Mouse (Mus musculus): Measurements from ENCODE around the gene Stx8. TPM values are rescaled to one million over a fixed set of nuclear protein-coding genes. Genes with fewer than 3 reads are reported as not detected.

Gene Stx8
- polyA plus RNA-seq (2014; fragmentation: Nextera tagmentation; extraction: Ambion mirVana): 51.7 and 59.4 TPM in 2 replicates

DNA sequence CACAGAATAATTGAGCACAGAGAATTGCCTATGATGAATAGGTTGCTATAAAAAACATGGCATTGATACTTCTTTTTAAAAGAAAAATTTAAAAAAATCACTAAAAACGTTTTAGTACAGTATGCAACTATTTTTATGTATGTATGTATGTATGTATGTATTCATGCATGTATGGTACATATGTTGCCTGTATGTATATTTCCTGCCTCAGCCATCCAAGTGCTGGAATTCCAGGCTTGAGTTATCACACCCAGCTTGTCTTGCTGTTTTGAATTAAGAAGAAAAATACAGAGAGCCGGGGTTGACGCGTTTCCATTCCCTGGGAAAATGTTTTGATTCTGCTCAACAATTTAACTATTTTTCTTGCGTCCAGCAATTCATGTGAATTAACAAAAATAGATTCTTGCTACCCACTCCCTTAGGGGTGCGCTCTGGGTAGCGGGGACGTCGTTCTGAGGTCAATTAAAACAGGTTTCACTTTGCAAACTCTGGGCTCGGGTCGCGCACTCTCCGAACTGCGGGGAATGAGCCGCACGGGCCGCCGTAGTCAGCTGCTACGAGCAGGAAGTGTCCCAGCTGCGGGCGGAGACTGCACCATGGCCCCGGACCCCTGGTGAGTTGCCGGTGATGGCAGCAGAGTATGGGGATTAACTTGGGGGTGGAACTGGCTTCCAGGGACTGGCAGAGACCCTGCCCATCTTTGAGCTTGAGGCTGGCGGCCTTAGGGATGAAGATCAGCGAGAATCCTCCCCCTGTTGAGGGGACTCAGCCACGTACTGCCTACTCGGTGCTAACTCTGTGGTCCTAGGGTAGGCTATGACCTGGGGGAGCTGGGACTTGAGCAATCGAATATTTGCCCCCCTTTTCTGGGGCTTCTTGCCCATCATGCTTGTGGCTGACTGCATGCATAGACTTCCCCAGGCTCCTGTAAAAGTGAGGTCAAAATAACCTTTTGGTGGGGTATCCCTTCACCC, at the start of gene Stx8:
TSS of gene Stx8 (plus strand) at position 289 of the 974 bp plus-strand sequence.
- under 1% methylated on average over 28 of the region's 28 CpGs for WGBS

DNA sequence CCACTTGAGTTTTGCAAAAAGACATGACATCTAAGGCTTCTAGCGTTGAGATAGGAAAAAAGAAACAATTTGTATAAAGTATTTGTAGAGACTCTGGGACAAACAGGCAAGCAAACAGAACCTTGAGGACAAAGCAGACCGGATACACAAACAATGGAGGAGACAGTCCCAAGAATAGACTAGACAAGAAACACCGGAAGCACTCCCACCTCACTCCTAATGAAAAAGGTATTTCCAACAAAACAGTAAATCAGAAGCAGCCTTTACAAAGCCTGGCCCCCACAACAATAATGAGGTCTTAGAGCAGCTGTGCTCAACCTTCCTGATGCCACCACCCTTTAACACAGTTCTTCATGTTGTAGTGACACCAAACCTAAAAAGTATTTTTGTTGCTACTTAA, 48.9 kb upstream of the Stx8 start:
- no peak for ATAC-seq (ENCODE audit: low FRiP score, low TSS enrichment)
- Histone ChIP-seq H3K27me3 (ENCODE audit: control insufficient read depth, insufficient read depth, low read length) (0 out of 2 replicates have a peak, but pooled peaks cover 14% of the 10 kb centered on the region), H3K9me3 (ENCODE audit: control insufficient read depth, low read length) (no peaks in the 10 kb centered on the region), H3K36me3 (ENCODE audit: control insufficient read depth, insufficient read depth, low read length) (no peaks in the 10 kb centered on the region), H3K4me1 (ENCODE audit: control insufficient read depth, insufficient read depth, low read length) (no peaks in the 10 kb centered on the region), H3K9ac (ENCODE audit: low read depth, low read length) (no peak overlapping the region), H3K4me3 (ENCODE audit: low read length) (no peak overlapping the region), H3K4me2 (replicated peaks; ENCODE audit: low read depth, low read length) (no peak overlapping the region), H3K27ac (ENCODE audit: low read depth, low read length) (no peak overlapping the region)
- 76% methylated on average over 3 of the region's 3 CpGs for WGBS

More for the DNA sequence above, at the start of gene Stx8:
- Histone ChIP-seq H3K9ac (ENCODE audit: low read depth, low read length) (peak within 1 kb of the TSS; percentile 79), H3K27me3 (ENCODE audit: control insufficient read depth, insufficient read depth, low read length) (no peaks in the 10 kb centered on the region), H3K36me3 (ENCODE audit: control insufficient read depth, insufficient read depth, low read length) (no peaks in the 10 kb centered on the region), H3K27ac (ENCODE audit: low read depth, low read length) (no peak within 1 kb of the TSS), H3K9me3 (ENCODE audit: control insufficient read depth, low read length) (no peaks in the 10 kb centered on the region), H3K4me3 (ENCODE audit: low read length) (peak within 1 kb of the TSS; percentile 83), H3K4me2 (replicated peaks; ENCODE audit: low read depth, low read length) (peak within 1 kb of the TSS; percentile 58), H3K4me1 (ENCODE audit: control insufficient read depth, insufficient read depth, low read length) (peaks cover 5% of the 10 kb centered on the region)
- peak; percentile 84 for ATAC-seq (ENCODE audit: low FRiP score, low TSS enrichment)

DNA sequence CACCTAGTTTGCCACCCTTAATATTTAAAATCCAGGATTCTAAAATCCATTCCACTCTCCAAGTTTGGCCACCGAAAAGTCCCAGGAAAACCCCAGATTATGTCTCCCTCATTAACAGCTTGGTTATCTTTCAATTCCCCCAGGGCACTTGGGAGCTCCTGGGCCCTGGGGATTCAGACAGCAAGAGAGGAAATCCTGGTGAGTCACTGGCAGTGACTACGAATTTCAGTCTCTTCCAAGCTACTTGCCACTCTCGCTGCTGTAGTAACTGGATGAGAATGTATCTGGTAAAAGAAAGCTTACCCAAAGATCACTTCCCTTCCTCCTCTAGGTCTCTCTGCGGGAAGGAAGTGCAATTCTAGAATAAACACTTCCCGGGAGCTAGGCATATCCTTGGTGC, 46.4 kb upstream of the Stx8 start:
- H3K27me3 ChIP-seq (ENCODE audit: control insufficient read depth, insufficient read depth, low read length): 0 out of 2 replicates have a peak, but pooled peaks cover 14% of the 10 kb centered on the region
- no peak overlapping the region for H3K4me3 ChIP-seq (ENCODE audit: low read length)
- no peak for ATAC-seq (ENCODE audit: low FRiP score, low TSS enrichment)
- no peaks in the 10 kb centered on the region for H3K9me3 ChIP-seq (ENCODE audit: control insufficient read depth, low read length)
- 78% methylated on average over 5 of the region's 5 CpGs for WGBS
- no peak overlapping the region for H3K4me2 ChIP-seq (replicated peaks; ENCODE audit: low read depth, low read length)
- H3K36me3 ChIP-seq (ENCODE audit: control insufficient read depth, insufficient read depth, low read length): no peaks in the 10 kb centered on the region
- no peak overlapping the region for H3K9ac ChIP-seq (ENCODE audit: low read depth, low read length)
- H3K4me1 ChIP-seq (ENCODE audit: control insufficient read depth, insufficient read depth, low read length): no peaks in the 10 kb centered on the region
- H3K27ac ChIP-seq (ENCODE audit: low read depth, low read length): no peak overlapping the region

DNA sequence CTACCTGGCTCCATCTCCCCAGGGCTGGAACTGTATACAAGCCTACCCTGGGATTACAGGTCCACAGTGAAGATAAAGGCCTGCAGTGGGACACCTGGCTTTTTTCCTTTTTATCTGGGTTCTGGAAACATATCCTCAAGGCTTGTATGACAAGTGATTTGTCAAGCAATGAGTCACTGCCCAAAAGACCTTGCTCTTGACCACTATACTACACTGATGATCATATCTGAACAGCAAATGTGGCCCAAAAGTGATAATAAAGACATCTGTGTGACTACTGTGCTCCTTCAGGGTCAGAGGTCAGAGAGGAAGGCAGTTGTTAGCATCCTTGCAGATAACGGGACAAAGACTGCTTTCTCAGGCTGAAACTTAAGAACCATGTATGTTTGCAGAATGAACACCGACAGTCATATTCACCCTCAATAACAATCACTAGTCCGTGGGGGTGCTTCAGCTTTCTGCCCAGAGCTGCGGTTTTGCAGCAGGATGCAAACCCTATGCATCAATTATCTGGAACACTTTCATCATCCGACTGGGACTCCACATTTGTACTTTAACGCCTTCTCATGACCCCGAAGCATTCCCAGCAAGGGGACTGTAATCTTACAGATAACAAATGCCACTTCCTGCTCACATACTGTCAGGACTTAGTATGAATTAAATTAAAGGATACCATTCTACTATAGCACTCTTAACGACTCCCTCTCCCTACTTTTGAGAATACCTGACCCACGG, 45.6 kb upstream of the Stx8 start:
- Histone ChIP-seq H3K36me3 (ENCODE audit: control insufficient read depth, insufficient read depth, low read length) (no peaks in the 10 kb centered on the region), H3K9me3 (ENCODE audit: control insufficient read depth, low read length) (no peaks in the 10 kb centered on the region), H3K4me1 (ENCODE audit: control insufficient read depth, insufficient read depth, low read length) (no peaks in the 10 kb centered on the region), H3K27ac (ENCODE audit: low read depth, low read length) (no peak overlapping the region), H3K9ac (ENCODE audit: low read depth, low read length) (peak overlapping the region; percentile 67; the same call in 1 of the 2 replicates), H3K27me3 (ENCODE audit: control insufficient read depth, insufficient read depth, low read length) (0 out of 2 replicates have a peak, but pooled peaks cover 14% of the 10 kb centered on the region), H3K4me2 (replicated peaks; ENCODE audit: low read depth, low read length) (peak overlapping the region; percentile 87), H3K4me3 (ENCODE audit: low read length) (peak overlapping the region; percentile 66)
- WGBS: 42% methylated on average over 9 of the region's 9 CpGs
- no peak for ATAC-seq (ENCODE audit: low FRiP score, low TSS enrichment)

DNA sequence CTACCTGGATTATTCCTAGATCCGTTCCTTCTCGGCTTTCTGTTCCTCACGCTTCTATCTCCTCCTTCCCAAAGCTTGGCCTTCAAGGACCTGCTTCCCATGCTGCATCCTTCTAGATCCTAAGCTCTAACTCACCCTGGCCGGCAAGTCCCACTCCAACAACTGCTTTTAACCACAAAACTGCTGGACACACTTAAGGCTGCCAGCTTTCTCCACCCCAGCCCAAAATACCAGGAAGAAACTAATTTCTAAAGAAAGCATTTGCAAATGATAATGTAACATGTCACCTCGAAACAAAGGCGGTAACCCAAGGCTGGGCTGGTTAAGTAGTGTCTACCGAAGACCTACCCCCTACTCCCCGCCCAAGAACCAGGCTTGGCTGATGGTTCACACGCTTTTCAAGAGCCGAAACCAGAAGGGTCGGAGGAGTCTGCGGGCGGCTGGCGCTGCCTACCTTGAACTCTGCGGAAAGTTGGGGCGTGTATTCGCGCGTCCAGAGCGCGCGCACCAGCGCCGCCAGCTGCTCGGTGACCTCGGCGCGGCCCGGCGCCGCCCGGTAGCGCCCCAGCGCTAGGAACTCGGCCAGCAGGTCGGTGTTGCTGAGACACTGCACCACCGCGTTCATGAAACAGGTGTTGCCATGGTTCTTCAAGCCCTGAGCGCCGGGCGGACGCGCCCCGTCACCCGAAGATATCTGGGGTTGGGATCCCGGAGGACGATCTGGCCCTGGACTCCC, 44.7 kb upstream of the Stx8 start:
- peak; percentile 51 for ATAC-seq (ENCODE audit: low FRiP score, low TSS enrichment)
- 2% methylated on average over 47 of the region's 47 CpGs for WGBS

DNA sequence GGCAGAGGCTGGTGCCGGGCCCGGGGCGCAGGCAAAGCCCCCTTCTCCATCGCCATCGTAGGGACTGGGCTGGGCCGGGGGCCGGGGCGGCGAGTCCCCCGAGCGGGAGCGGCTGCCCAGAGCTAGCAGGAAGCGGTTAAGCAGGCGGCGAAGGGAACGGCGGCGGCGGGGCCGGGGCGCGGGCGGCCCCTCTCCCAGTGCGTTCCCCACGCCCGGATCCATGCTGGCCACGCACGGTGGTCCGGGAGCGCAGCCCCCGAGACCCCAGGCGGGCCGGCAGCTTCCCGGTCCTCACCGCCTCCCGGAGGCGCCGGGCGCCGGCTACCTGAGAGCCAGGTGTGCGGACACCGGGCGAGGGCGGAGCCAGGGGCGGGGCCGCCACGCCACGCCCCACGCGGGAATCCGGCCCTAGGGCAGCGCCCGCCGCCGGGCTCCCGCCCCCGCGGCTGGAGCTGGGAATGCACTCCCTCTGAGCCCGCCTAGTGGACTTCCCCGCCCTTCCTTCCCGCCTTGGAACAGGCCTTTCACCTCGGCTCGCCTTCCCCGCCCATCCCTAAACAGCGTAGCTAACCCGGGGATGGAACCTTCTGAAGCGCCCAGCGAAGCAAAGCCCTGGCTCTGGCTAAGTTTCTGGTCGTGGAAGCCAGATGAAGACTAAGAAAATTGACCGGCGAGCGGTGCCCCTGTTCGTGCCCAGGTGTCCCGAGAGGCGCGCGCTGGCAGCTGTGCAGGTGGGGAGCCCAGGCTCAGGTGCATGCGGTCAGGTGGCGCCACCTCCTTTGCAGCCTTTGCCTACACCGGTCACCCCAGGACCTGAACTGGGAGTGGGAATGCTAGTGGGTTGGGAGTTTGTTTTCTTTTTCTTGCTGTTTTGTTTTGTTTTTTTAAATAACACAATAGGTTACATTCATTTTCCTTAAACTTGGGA, 43.9 kb upstream of the Stx8 start, which contains the start of gene Usp43:
TSS of gene Usp43 (minus strand) at position 327 of the 928 bp plus-strand sequence.
- under 1% methylated on average over 57 of the region's 80 CpGs for WGBS
- ATAC-seq (ENCODE audit: low FRiP score, low TSS enrichment): peak; percentile 85
- Histone ChIP-seq H3K36me3 (ENCODE audit: control insufficient read depth, insufficient read depth, low read length) (no peaks in the 10 kb centered on the region), H3K27ac (ENCODE audit: low read depth, low read length) (peak within 1 kb of the TSS; percentile 82), H3K4me1 (ENCODE audit: control insufficient read depth, insufficient read depth, low read length) (no peaks in the 10 kb centered on the region), H3K4me2 (replicated peaks; ENCODE audit: low read depth, low read length) (peak within 1 kb of the TSS; percentile 87), H3K9ac (ENCODE audit: low read depth, low read length) (peak within 1 kb of the TSS; percentile 67), H3K4me3 (ENCODE audit: low read length) (peak within 1 kb of the TSS; percentile 66), H3K9me3 (ENCODE audit: control insufficient read depth, low read length) (no peaks in the 10 kb centered on the region), H3K27me3 (ENCODE audit: control insufficient read depth, insufficient read depth, low read length) (0 out of 2 replicates have a peak, but pooled peaks cover 14% of the 10 kb centered on the region)

More for the DNA sequence above, 44.7 kb upstream of the Stx8 start:
- Histone ChIP-seq H3K27ac (ENCODE audit: low read depth, low read length) (peak overlapping the region; percentile 71), H3K4me3 (ENCODE audit: low read length) (peak overlapping the region; percentile 66), H3K9ac (ENCODE audit: low read depth, low read length) (peak overlapping the region; percentile 67), H3K4me2 (replicated peaks; ENCODE audit: low read depth, low read length) (peak overlapping the region; percentile 87), H3K9me3 (ENCODE audit: control insufficient read depth, low read length) (no peaks in the 10 kb centered on the region), H3K27me3 (ENCODE audit: control insufficient read depth, insufficient read depth, low read length) (0 out of 2 replicates have a peak, but pooled peaks cover 14% of the 10 kb centered on the region), H3K4me1 (ENCODE audit: control insufficient read depth, insufficient read depth, low read length) (no peaks in the 10 kb centered on the region), H3K36me3 (ENCODE audit: control insufficient read depth, insufficient read depth, low read length) (no peaks in the 10 kb centered on the region)

DNA sequence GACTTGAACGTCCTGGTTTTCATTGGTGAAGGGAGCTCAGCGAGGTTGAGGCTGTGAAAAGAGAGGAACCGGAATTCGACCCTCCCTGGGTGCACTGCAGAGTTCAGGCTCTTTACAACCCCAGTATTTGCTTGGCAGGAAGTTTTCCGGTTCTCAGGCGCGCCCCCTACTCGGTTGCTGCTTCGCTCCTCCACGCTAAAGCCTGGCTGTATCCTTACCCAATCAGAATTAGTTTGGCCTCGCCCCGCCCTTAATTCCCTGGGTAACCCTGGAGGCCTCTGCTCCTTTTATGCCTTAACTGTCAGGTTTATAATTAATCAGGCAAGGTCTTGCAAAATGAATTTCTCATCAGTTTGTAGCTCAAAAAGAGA, 43.3 kb upstream of the Stx8 start:
- under 1% methylated on average over 12 of the region's 12 CpGs for WGBS
- peak; percentile 72 for ATAC-seq (ENCODE audit: low FRiP score, low TSS enrichment)
- Histone ChIP-seq H3K4me2 (replicated peaks; ENCODE audit: low read depth, low read length) (peak overlapping the region; percentile 87), H3K36me3 (ENCODE audit: control insufficient read depth, insufficient read depth, low read length) (no peaks in the 10 kb centered on the region), H3K27ac (ENCODE audit: low read depth, low read length) (peak overlapping the region; percentile 82), H3K4me3 (ENCODE audit: low read length) (peak overlapping the region; percentile 66), H3K4me1 (ENCODE audit: control insufficient read depth, insufficient read depth, low read length) (no peaks in the 10 kb centered on the region), H3K9me3 (ENCODE audit: control insufficient read depth, low read length) (no peaks in the 10 kb centered on the region), H3K27me3 (ENCODE audit: control insufficient read depth, insufficient read depth, low read length) (0 out of 2 replicates have a peak, but pooled peaks cover 14% of the 10 kb centered on the region), H3K9ac (ENCODE audit: low read depth, low read length) (peak overlapping the region; percentile 67; the same call in 1 of the 2 replicates)
